Mouse (Mus musculus) kidney, postnatal 0 days (tissue): ENCODE data around the gene Zfp93. TPM values are rescaled to one million over a fixed set of nuclear protein-coding genes. Genes with fewer than 3 reads are reported as not detected.

Source experiments
- ATAC-seq: fragments of 200-750 bp; cut with Nextera tagmentation; replicated peaks from 2 replicates; pipeline ENCODE4 v1.8.0; 2017; ENCODE audit warnings: low read depth, moderate number of reproducible peaks, moderate TSS enrichment, moderate library complexity; ENCODE audit not compliant: low FRiP score
- DNase-seq: peaks from one replicate; pipeline ENCODE4 v3.0.0-alpha.2; 2016; ENCODE audit warnings: low spot score
- H3K27ac ChIP-seq: fragments of 300-500 bp; sonication (generic); 2 replicates; pipeline ENCODE4 v1.5.1; 2014; ENCODE audit warnings: mild to moderate bottlenecking
- H3K27me3 ChIP-seq: fragments of 300-500 bp; sonication (generic); 2 replicates; pipeline ENCODE4 v1.6.1; 2014; ENCODE audit warnings: low read length, mixed read lengths; ENCODE audit not compliant: insufficient read depth
- H3K36me3 ChIP-seq: fragments of 300-500 bp; sonication (generic); 2 replicates; pipeline ENCODE4 v1.6.1; 2014; ENCODE audit warnings: low read length, mixed read lengths; ENCODE audit not compliant: insufficient read depth
- H3K4me1 ChIP-seq: fragments of 300-500 bp; sonication (generic); replicated peaks from 2 replicates; pipeline ENCODE4 v1.6.1; 2014; ENCODE audit warnings: antibody characterized with exemption, low read length, mixed read lengths; ENCODE audit not compliant: insufficient read depth
- H3K4me2 ChIP-seq: fragments of 300-500 bp; sonication (generic); 2 replicates; pipeline ENCODE4 v1.6.1; 2014; ENCODE audit warnings: mild to moderate bottlenecking, low read length, moderate library complexity, mixed read lengths
- H3K4me3 ChIP-seq: fragments of 300-500 bp; sonication (generic); replicated peaks from 2 replicates; pipeline ENCODE4 v1.5.1; 2014; ENCODE audit warnings: low read depth, low read length
- H3K9ac ChIP-seq: fragments of 300-500 bp; sonication (generic); 2 replicates; pipeline ENCODE4 v1.6.1; 2014; ENCODE audit warnings: low read depth, low read length
- H3K9me3 ChIP-seq: fragments of 300-500 bp; sonication (generic); replicated peaks from 2 replicates; pipeline ENCODE4 v1.6.1; 2016; ENCODE audit warnings: low read length, inconsistent platforms, mixed read lengths
- CTCF ChIP-seq: IDR thresholded peaks from 2 replicates; pipeline ENCODE4 v1.5.1; 2016; ENCODE audit warnings: antibody characterized with exemption, low read depth, mild to moderate bottlenecking, moderate library complexity
- WGBS: fragments of 180-500 bp; shearing (Covaris S2); extraction: QIAGEN DNeasy Blood & Tissue Kit; methylation state at CpG from one replicate; pipeline ENCODE4 v1.1.7; 2014; 5-methylcytosine and 5-hydroxymethylcytosine counted together
- polyA plus RNA-seq: library from polyadenylated mRNA; unstranded; fragments of >200 nt; fragmentation: Nextera tagmentation; extraction: Ambion mirVana; gene quantifications from 2 replicates; pipeline ENCODE4 v1.2.1, GENCODE M21; 2015

The Zfp93 gene
- polyA plus RNA-seq = 7.5 and 8.9 TPM in 2 replicates

DNA sequence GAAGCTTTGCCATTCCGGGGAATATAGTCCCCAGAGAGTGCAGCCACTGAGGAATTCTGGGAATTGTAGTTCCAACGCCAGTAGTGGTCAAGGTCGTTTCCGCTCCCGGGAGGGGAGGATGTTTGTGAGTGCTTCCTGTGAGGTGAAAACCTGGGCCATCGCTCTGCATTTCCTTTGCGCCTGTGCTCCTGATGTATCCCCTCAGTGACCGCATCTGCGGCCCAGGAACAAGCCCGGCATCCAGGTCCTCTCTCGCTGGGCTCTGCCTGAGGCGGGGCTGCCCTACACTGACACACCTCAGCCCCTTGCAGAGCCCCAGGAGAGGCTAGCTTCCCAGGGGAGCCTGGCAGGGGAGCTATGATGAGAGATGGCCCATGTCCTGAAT is at the start of gene Zfp93:
Gene Zfp93 (plus strand): TSS at position 133 of the 385 bp plus-strand sequence.
- H3K4me3 ChIP-seq = peak within 1 kb of the TSS; percentile 63
- no peaks in the 10 kb centered on the region for H3K9me3 ChIP-seq
- peak; percentile 95 for ATAC-seq
- peaks cover 4% of the 10 kb centered on the region; the same call in 1 of the 2 replicates for H3K4me1 ChIP-seq
- H3K27me3 ChIP-seq = no peaks in the 10 kb centered on the region
- peak within 1 kb of the TSS; percentile 68; the same call in 1 of the 2 replicates for H3K27ac ChIP-seq
- peak within 1 kb of the TSS; percentile 91 for H3K4me2 ChIP-seq
- no peak for TF ChIP-seq CTCF
- WGBS = 0% methylated on average over 12 of the region's 12 CpGs
- H3K9ac ChIP-seq = peak within 1 kb of the TSS; percentile 65
- peaks cover 18% of the 10 kb centered on the region for H3K36me3 ChIP-seq
- peak; percentile 96 for DNase-seq

GRCm38 (mm10) chr7:24237040-24237791 is 33.0 kb upstream of the Zfp93 start, which contains the start of gene Zfp109:
Zfp109 (minus strand) TSS chr7:24237560.
- Histone ChIP-seq H3K9ac (peak within 1 kb of the TSS; percentile 63), H3K4me1 (peaks cover 5% of the 10 kb centered on the region; the same call in 1 of the 2 replicates), H3K9me3 (no peaks in the 10 kb centered on the region), H3K27ac (no peak within 1 kb of the TSS), H3K27me3 (no peaks in the 10 kb centered on the region), H3K4me3 (peak within 1 kb of the TSS; percentile 84), H3K4me2 (peak within 1 kb of the TSS; percentile 75), H3K36me3 (0 out of 2 replicates have a peak, but pooled peaks cover 6% of the 10 kb centered on the region)
- no peak for TF ChIP-seq CTCF
- ATAC-seq = peak; percentile 81
- DNase-seq = peak; percentile 65
- WGBS = 4% methylated on average over 28 of the region's 28 CpGs

- Histone ChIP-seq H3K27ac (no peak overlapping the region), H3K9me3 (no peaks in the 10 kb centered on the region), H3K36me3 (no peaks in the 10 kb centered on the region), H3K27me3 (no peaks in the 10 kb centered on the region), H3K4me1 (no peaks in the 10 kb centered on the region), H3K4me3 (peak overlapping the region; percentile 49), H3K4me2 (peak overlapping the region; percentile 58), H3K9ac (0 out of 2 replicates have a peak overlapping the region, but pooled peaks have one; percentile 23)
- no peak for TF ChIP-seq CTCF
- ATAC-seq (peak; percentile 22; the same call in 1 of the 2 replicates), DNase-seq (no peak)
- 65% methylated on average over 9 of the region's 9 CpGs for WGBS
Measured at GRCm38 (mm10) chr7:24253779-24254615, 16.2 kb upstream of the Zfp93 start.

GRCm38 (mm10) chr7:24254633-24255474 is 15.4 kb upstream of the Zfp93 start, which contains the start of gene Zfp108:
Zfp108 (plus strand) TSS chr7:24254794.
- 0 out of 2 replicates have a peak, but pooled peaks cover 3% of the 10 kb centered on the region for H3K36me3 ChIP-seq
- DNase-seq (peak; percentile 94), ATAC-seq (peak; percentile 83)
- no peak within 1 kb of the TSS for H3K27ac ChIP-seq
- 16% methylated on average over 21 of the region's 21 CpGs for WGBS
- H3K9ac ChIP-seq = peak within 1 kb of the TSS; percentile 60
- no peak for TF ChIP-seq CTCF
- H3K4me3 ChIP-seq = peak within 1 kb of the TSS; percentile 49
- no peaks in the 10 kb centered on the region for H3K4me1 ChIP-seq
- no peaks in the 10 kb centered on the region for H3K9me3 ChIP-seq
- H3K27me3 ChIP-seq = no peaks in the 10 kb centered on the region
- peak within 1 kb of the TSS; percentile 58 for H3K4me2 ChIP-seq

- Histone ChIP-seq H3K4me1 (no peaks in the 10 kb centered on the region), H3K9ac (no peak overlapping the region), H3K27ac (no peak overlapping the region), H3K9me3 (no peaks in the 10 kb centered on the region), H3K27me3 (no peaks in the 10 kb centered on the region), H3K36me3 (peaks cover 20% of the 10 kb centered on the region; the same call in 1 of the 2 replicates), H3K4me3 (no peak overlapping the region), H3K4me2 (no peak overlapping the region)
- DNase-seq (no peak), ATAC-seq (no peak)
- TF ChIP-seq CTCF = no peak
- WGBS = 89% methylated on average over 13 of the region's 13 CpGs
Measured at GRCm38 (mm10) chr7:24259306-24259999, 10.8 kb upstream of the Zfp93 start.
